Mouse (Mus musculus): Measurements from ENCODE around the gene Elf5.
A peak's percentile ranks its signal among the peaks of the same experiment; 100 is the strongest.

The Elf5 gene

DNA sequence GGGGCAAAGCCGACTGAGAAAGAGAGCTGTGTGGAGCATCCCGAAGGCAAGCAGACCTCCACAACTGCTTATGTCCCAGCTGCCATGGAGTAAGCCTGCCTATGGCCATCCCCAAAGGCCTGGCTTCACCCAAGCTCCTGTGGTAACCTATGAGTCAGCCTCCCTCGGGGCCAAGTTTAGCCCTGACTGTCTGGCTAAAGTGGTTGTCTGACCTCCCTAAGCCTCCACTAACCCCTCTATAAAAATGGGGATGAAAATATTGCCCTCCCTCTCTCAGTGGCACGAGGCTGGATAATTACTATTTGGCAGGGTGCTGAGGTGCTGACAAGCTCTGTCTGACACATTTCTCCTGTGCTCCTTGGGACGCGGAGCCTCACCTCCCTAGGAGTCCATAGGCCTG is at the start of gene Elf5:
TSS of gene Elf5 (plus strand) at position 341 of the 400 bp plus-strand sequence.
- DNase-seq (ENCODE audit: extremely low spot score, low spot score), result no peak

DNA sequence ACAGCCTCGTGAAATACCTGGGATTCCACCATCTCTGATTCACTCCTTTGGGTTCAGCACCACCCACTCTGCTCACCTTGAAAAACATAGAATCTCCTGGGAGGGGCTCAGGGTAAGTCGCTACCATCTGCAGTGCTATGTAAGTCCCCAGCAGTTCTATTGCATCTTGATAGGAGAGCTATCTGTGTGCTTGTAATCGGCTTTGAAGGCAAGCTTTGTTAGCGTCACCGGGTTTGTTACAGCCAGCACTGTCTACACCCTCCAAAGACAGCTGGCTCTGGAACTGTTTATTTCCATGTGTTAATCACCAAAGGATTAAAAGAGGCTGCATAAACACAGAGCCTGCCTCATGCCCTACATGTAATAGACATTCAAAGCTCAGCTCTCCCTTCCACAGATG is 38.9 kb upstream of the Elf5 start:
- DNase-seq (ENCODE audit: extremely low spot score, low spot score), result no peak

DNA sequence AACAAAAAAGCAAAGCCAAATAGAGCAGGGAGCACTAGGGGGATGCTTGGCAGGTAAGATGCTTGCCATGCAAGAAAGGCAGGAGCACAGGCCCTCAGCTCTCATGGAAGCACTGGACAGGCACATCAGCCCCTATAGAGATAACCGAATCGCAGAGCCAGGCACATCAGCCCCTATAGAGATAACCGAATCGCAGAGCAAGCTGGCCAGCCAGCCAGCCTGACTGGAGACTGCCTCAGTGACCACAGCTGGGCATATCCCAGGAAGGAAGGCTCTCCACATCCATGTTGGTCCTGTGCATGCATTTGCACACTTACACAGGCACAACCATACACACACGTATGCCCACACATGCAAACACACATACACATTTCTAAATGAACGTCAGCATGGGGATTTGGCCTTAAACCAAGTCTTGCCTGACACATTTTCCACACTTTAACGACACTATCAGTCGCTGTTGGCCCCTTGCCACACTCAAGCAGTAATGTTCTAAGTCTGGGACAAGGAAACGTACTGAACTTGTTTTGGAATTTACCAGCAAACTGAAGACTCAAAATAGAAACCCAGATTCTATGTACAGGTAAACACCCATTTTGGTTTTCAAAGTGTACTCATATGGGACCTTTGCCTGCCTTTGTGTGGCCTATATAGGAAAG is 31.9 kb upstream of the Elf5 start:
- DNase-seq (ENCODE audit: extremely low spot score, low spot score), result no peak

DNA sequence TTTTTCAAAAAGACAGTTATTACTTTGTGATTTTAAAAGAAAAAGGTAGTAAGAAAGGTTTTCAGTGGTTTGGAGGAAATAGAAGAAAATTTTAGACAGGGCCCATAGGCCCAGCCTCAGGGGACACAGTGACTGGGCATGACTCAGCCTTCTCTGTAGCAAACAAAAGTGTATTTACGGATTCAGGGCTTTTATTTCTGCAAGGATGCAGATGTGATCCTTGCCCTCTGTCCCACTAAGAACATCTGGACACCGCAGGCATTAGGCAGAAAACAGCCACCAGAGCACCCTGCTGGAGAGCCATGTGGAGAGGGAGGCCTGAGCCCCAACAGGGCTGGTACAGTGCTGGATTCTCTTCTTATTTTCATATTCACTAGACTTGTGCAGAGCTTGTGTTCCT is 29.3 kb upstream of the Elf5 start:
- DNase-seq (ENCODE audit: extremely low spot score, low spot score), result no peak

- no peak for DNase-seq (ENCODE audit: extremely low spot score, low spot score)
Observed at GRCm38 (mm10) chr2:103387881-103388280, 23.6 kb upstream of the Elf5 start.

DNA sequence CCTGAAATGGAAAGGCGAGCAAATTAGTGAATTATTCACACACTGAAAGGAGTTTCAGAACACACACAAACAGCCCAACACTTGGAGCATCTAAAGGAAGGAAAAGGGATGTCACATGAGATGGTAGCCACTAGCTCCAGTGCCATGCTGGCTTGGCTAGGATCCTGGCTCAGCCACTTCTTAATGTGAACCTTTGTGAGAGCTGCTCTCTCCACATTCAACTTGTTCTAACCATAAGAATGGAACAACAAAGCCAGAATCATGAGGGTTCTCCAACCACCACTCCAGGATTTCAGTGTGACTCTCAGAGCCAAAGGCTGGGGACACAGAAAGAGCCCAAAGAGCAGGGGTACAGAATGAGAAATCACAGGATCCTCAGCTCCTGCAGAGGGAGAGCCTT is 23.2 kb upstream of the Elf5 start:
- no peak for DNase-seq (ENCODE audit: extremely low spot score, low spot score)

GRCm38 (mm10) chr2:103390086-103390988 is 21.2 kb upstream of the Elf5 start:
- no peak for DNase-seq (ENCODE audit: extremely low spot score, low spot score)

DNA sequence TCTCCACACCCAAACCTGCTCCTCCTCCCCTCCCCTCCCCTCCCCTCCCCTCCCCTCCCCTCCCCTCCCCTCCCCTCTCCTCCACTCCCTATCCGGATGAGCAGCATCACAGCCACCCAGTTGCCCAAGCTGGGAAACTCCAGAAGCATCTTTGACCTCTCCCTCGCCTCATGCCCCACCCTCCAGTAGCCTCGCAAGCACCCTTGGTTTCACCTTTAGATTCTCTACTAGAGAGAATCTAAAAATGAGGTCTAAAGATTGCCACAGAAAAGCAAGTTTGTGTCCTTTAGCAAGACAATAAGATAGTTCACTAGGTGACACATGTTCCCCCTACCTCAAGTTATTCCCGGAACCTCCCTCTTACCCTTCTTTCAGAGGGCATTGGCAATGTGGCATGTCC is 19.9 kb upstream of the Elf5 start:
- no peak for DNase-seq (ENCODE audit: extremely low spot score, low spot score)

- no peak for DNase-seq (ENCODE audit: extremely low spot score, low spot score)
Observed at GRCm38 (mm10) chr2:103398110-103398509, 13.4 kb upstream of the Elf5 start.

DNA sequence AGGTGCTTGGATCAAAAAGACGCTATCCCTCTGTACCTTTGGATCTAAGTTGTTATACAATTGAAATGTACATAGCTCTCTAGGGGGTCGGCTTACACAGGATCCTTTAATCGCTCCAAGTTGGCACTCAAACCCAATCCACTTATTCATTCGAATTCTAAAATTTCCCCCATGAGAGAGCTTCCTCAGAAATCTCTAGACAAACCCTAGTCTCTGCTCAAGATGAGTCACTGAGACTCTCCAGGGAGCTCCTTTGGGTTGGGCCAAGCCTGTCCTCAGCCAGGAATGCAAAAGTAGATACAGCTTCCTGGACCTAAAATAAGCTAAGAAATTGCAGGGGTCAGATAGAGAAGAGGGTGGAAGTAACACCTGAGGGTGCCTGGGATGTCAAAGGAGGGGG is 10.8 kb upstream of the Elf5 start:
- no peak for DNase-seq (ENCODE audit: extremely low spot score, low spot score)

DNA sequence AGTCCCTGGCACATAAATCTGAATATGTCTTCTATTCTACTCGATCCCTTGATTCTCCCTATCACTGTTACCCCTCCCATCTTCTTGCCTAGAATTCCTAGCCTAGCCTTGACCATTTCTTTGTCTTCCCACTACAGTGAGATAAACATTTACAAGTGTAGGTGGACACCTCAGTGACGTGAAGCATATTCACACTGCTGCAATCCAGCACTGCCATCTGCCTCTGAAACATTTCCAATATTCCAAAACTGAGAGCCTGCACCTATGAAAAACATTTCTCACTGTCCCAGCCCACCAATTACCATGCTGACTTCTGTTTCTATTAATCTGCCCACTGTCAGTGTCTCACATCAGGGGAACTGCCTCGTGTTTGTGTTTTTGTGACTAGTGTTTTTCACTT is 5.2 kb upstream of the Elf5 start:
- DNase-seq (ENCODE audit: extremely low spot score, low spot score), result no peak

- DNase-seq (ENCODE audit: extremely low spot score, low spot score), result no peak
Observed at GRCm38 (mm10) chr2:103411816-103412215, 328 bp downstream of the Elf5 start.

DNA sequence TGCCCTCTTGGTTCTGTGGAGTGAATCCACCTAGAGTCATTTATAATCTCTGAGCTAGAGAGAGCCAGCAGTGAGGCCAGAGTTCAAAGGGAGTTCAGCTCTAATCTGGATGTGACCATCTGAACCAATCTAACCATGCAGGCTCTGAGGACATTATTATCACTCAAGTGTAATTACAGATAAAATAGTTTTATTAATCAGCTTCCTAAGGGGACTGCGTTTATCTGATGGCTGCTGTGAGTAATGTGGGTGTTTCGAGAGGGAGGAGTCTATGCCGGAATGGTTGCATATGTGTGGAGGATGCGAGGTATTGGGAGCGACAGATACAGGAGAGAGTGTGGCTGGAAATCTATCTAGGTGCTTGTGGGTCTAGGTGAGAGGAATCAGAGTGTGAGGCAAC is 1.9 kb downstream of the Elf5 start:
- no peak for DNase-seq (ENCODE audit: extremely low spot score, low spot score)

DNA sequence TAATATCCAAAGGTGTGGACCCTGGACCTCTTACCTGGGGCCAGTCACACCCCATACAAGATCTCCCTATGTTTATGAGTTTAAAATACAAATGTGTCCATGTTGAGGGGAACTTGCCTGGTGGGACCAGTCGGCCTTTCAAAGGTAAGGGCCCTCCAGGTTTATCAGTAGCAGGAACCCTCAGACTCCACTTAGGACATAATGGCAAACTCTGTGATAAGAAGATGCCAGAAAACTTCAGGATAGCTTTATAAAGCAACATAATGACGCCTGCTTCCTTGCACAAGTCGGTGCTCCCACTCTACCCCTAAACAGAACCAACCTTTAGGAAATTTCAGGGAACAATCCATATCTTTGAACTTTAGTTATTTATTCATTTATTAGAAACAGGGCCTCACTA is 4.3 kb downstream of the Elf5 start:
- DNase-seq (ENCODE audit: extremely low spot score, low spot score), result no peak

DNA sequence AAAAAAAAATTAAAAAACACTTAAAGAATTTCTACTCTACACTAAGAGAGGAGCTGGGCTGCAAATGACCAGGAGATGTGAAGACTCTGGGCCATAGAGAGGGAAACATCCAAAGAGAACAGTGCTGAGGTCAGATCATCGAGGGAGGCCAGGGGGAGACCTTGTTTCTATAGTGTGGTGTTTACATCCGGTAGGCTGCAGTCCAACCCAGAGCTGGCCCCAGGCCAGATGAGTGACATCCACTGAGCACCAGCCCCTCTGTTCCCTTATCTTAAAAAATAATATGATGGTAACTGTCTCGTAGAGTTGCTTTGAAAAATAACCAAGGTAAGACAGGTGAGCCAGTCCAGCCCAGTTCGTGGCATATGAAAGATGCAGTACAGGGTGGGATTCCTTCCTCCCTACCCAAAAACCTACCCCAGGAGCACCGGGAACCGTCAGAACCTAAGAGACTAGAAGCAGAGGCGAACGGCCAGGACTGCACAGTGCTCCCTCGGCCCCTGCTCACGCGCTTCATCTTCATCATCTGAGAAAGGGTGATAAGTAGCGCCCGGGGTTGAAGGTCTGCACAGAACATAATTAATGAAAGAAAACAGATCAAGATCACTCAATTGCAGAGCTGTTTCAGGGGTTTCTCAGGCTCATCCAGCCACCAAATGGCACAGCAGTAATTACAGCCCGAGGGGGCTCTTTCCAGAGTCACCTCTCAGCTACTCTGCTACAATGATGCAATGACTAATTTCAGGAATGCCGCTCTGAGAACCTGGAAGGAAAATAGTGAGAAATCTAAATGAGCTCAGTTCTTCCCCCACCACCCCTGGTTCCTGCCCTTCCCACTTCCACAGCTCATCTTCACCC is 9.4 kb downstream of the Elf5 start:
- DNase-seq (ENCODE audit: extremely low spot score, low spot score), result no peak

DNA sequence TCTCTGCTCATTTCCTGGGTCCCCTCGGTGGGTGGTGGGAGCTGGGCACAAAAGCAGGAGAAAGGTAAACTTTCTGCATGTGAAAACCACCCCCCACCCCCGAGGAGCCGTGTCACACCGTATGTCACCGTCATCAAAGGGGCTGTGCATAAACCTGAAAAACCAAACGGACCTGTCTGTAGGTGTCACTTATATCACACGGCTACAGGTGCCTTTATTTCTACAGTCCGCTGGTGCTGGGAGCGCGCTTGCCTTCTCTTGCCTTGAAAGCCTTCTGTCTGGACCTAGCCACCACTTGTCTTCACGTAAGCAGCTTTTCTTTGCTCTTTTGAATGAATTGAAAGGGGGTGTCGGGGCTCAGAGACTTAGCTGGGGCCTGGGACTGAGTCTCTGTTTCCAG is 12.4 kb downstream of the Elf5 start:
- no peak for DNase-seq (ENCODE audit: extremely low spot score, low spot score)

- peak; percentile 64 for DNase-seq (ENCODE audit: extremely low spot score, low spot score)
Observed at GRCm38 (mm10) chr2:103424349-103425026, 13.0 kb downstream of the Elf5 start.

- no peak for DNase-seq (ENCODE audit: extremely low spot score, low spot score)
Observed at GRCm38 (mm10) chr2:103425456-103426063, 14.1 kb downstream of the Elf5 start.

GRCm38 (mm10) chr2:103428356-103428755 is 16.9 kb downstream of the Elf5 start:
- no peak for DNase-seq (ENCODE audit: extremely low spot score, low spot score)

DNA sequence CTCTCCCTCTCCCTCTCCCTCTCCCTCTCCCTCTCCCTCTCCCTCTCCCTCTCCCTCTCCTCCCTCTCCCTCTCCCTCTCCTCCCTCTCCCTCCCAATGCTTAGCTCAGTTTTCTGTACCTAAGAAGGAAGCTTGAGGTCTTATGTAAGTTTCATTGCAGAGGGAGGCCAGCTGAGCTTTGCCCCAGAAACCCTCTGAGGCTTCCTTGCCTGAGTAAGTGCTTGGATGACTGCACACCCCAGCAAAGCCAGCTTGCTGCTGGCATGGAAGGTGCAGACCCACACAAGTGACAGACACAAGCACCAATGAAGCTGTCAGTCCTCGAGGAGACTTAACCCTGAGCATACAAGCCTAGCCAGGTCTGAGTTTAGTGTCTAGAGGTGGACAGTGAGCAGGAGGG is 19.2 kb downstream of the Elf5 start:
- DNase-seq (ENCODE audit: extremely low spot score, low spot score), result no peak

DNA sequence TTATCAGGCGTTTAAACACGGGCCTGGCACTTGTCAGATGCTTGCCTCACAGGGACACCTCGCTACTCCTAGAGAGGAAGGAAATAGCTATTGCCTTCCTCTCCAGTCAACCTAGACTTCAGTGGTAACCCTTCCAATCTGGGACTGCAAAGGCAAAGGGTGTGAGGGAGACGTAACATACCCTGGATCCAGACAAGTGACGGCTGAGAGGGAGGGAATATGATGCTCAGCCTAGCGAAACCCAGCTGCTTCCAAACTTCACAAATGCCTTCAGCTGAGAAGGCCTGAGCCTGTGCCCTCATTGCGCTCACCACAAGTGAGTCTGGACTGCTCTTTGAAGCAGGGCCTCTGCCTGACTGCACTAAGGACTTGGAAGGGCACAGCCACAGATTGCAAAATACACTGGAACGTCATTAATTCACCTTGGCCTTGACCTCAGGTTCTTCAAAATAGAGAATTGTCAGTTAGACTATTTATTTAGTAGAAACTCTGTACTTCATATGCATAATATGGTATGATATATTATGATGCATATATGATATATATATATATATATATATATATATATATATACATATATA is 21.3 kb downstream of the Elf5 start:
- DNase-seq (ENCODE audit: extremely low spot score, low spot score), result no peak

All from neural tube, embryonic 10.5 days (tissue).